Mouse (Mus musculus): Measurements from ENCODE around the gene Gpr146.

Gene Gpr146

DNA sequence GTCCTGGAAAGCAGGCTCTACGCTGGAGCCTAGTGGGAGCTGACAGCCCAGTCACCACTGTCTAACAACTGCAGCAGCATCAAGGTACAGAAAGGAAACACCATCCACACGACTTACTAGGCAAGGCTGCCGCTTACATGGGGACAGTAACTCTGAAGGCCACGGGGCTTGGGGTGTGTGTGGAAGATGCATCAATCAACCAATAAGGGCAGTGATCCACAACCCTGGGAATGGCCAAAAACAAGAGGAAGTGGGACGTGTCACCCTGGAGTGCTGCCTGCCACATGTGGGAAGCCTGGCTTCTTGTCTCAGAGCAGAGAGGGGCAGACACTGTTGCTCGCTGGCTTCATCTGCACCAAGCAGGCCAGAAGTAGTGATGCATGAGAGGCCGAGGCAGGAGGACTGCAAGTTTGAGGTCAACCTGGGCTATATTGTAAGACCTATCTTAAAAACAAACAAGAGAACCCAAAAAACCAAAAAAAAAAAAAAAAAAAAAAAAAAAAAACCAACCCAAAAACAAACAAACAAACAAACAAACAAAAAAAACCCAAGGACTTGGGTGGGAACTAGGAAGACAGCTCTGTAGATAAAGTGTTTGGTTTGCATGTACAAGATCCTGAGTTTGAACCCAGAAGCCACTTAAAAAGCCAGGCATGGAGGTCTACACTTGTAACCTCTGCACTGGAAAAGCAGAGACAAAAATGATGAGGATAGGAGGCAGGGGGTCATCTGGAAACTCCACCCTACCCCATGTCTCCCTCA, 55.4 kb downstream of the Gpr146 start:
- DNase-seq: no peak

- no peak for DNase-seq
Measured at GRCm38 (mm10) chr5:139433842-139434568, 56.5 kb downstream of the Gpr146 start.

DNA sequence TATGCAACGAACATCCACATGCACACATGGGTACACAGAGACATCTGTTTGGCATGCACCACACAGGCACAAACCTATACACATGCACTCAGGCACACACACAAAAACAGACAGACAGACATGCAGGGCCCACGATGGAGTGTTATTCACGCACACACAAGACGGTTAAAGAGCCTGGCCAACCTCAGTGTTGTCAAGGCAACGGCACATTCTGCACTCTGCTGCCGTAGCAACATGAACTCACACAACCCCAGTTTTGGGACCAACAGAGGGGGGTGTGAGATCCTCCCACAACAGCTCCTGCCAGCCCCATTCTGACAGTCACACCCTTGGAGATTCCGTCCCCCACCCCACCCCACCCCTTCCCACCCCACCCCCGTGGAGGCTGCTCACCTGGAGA, 57.4 kb downstream of the Gpr146 start:
- no peak for DNase-seq

DNA sequence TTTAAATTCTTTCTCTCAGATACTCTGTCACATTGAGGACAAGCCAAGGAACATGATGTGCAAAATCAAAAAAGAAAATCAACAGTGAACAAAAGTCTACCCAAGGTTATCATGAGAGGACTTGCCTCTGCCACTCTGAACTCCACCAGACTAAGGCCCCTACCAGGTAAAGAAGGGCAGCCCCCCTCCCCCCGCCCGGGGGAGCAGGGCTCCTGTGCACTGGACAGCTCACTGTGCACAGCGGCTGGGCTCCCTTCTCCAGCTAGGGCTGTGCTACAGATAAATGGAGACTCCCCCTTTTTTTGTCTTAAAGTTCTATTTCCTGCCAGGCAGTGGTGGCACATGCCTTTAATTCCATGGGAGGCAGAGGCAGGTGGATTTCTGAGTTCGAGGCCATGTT, 60.3 kb downstream of the Gpr146 start:
- DNase-seq: no peak

DNA sequence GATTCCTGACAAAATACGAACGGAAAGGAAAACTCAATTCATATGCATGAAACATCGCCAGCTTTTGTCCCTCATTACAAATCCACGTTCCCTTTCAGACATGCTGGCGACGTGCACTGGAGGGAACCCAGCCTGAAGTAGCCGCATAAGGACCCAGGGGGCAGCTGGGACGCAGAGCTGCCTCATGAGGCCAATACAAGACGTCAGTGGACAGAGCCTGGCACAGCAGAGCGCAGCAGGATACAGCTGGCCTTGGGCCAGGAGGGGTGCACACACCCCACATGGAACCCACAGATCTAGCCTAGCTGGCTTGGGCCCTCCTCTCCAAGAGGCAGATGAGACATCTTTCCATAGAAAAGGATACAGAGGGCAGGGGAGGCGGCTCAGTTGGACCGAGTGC, 60.9 kb downstream of the Gpr146 start:
- no peak for DNase-seq

DNA sequence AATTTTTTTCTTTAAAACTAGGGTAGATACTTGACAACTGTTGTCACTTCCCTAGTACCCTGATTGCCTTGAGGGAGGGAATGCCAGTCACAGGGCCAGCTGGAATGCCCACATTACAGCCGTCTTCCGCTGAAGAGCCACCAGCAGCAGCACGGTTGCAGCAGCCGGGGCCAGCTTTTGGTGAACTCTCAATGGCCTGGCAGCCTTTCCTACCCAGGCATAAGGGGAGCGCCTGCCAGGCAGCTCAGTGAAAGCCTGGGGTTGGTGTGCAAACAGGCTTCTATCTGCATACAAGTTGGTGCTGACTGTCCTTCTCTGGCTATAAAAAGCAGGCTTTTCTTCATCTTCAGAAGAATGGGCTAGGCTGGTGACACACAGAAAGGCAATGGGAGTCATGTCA, 63.0 kb downstream of the Gpr146 start:
- no peak for DNase-seq

DNA sequence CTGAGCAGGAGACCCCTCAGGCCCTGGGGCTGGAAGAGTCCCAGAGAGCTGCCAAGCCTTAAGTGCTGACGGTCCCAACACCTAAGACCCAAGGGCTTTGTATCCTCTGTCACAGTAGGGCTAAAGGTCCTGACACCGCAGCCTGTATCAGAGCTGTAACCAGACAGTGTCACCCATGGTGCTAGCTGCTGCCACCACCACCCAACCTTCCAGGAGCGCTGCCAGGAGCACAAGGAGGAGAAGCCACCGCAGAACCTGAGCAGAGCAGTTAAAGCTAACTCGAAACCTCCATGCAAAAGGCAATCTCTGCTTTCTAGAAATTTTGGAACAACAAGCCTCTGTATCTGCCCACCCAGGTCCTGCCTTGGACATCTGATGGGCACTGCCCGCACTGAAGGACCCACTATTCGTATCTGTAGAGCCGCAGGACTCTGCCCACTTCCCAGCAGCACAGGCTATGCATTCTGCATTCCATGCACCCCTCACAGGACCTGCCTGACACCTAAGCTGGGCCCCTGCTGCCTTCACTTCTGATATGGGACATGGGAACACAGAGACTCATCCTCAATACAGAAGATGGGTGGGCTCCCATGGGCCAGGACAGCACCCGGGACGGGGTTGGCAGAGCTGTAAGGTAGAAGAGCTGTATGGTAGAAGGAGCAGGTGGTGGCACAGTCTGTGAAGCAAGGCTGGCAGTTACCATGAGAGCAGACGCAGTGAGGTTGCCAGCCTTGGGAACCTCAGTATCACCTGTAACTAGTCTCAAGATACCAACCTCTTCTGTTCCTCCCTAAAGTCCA, 63.6 kb downstream of the Gpr146 start:
- no peak for DNase-seq

GRCm38 (mm10) chr5:139441726-139442018, 64.2 kb downstream of the Gpr146 start:
- no peak for DNase-seq

GRCm38 (mm10) chr5:139442428-139442827, 64.9 kb downstream of the Gpr146 start:
- no peak for DNase-seq

GRCm38 (mm10) chr5:139442962-139443361, 65.5 kb downstream of the Gpr146 start:
- DNase-seq: no peak

- no peak for DNase-seq
Measured at GRCm38 (mm10) chr5:139445258-139445657, 67.8 kb downstream of the Gpr146 start.
